Mouse (Mus musculus) embryo, embryonic 11.5 days (tissue): ENCODE results near the gene Gm10271.

Source experiments
- DNase-seq: peaks from one replicate; pipeline ENCODE4 v3.0.0-alpha.2; 2012; ENCODE audit warnings: low read depth, low spot score

The Gm10271 gene

GRCm38 (mm10) chr10:116978841-116979240 lies 6.4 kb upstream of the Gm10271 start:
- DNase-seq: no peak

- no peak for DNase-seq
These were observed 5.4 kb upstream of the Gm10271 start for GRCm38 (mm10) chr10:116977858-116978257.

GRCm38 (mm10) chr10:116977455-116977854 lies 5.0 kb upstream of the Gm10271 start:
- no peak for DNase-seq

- DNase-seq: no peak
These were observed 3.7 kb downstream of the Gm10271 start for GRCm38 (mm10) chr10:116968741-116969140.

GRCm38 (mm10) chr10:116966065-116966464 lies 6.3 kb downstream of the Gm10271 start:
- DNase-seq: no peak

- no peak for DNase-seq
These were observed 7.1 kb downstream of the Gm10271 start for GRCm38 (mm10) chr10:116965297-116965696.

GRCm38 (mm10) chr10:116964571-116964970 lies 7.8 kb downstream of the Gm10271 start:
- no peak for DNase-seq

- no peak for DNase-seq
These were observed 8.3 kb downstream of the Gm10271 start for GRCm38 (mm10) chr10:116964084-116964483.

- DNase-seq: no peak
These were observed 9.6 kb downstream of the Gm10271 start for GRCm38 (mm10) chr10:116962803-116963202.

GRCm38 (mm10) chr10:116962152-116962551 lies 10.3 kb downstream of the Gm10271 start:
- no peak for DNase-seq

- no peak for DNase-seq
These were observed 14.4 kb downstream of the Gm10271 start for GRCm38 (mm10) chr10:116957867-116958551.

- no peak for DNase-seq
These were observed 15.8 kb downstream of the Gm10271 start for GRCm38 (mm10) chr10:116956483-116957158.

GRCm38 (mm10) chr10:116955191-116955590 lies 17.2 kb downstream of the Gm10271 start:
- DNase-seq: no peak

GRCm38 (mm10) chr10:116950886-116951285 lies 21.5 kb downstream of the Gm10271 start:
- no peak for DNase-seq

- peak; percentile 80 for DNase-seq
These were observed 22.2 kb downstream of the Gm10271 start, which contains the start of gene Rab3ip for GRCm38 (mm10) chr10:116950009-116950769. Gene Rab3ip (minus strand): TSS chr10:116950769.

GRCm38 (mm10) chr10:116949111-116950008 lies 23.0 kb downstream of the Gm10271 start:
- no peak for DNase-seq

GRCm38 (mm10) chr10:116948414-116948813 lies 24.0 kb downstream of the Gm10271 start:
- no peak for DNase-seq

- no peak for DNase-seq
These were observed 27.5 kb downstream of the Gm10271 start for GRCm38 (mm10) chr10:116944940-116945339.

- DNase-seq: no peak
These were observed 28.3 kb downstream of the Gm10271 start for GRCm38 (mm10) chr10:116944144-116944543.

GRCm38 (mm10) chr10:116943025-116943424 lies 29.4 kb downstream of the Gm10271 start:
- DNase-seq: no peak

GRCm38 (mm10) chr10:116935028-116935427 lies 37.4 kb downstream of the Gm10271 start:
- DNase-seq: no peak
